Mouse (Mus musculus): Measurements from ENCODE around the gene Podxl. TPM values are rescaled to one million over a fixed set of nuclear protein-coding genes. Genes with fewer than 3 reads are reported as not detected.

The Podxl gene
- polyA plus RNA-seq, 1 experiment from 2014 or later = 11.4 TPM

GRCm38 (mm10) chr6:31560138-31560959 is 3.4 kb downstream of the Podxl start:
- 0 out of 2 replicates have a peak overlapping the region, but pooled peaks have one; percentile 10 for H3K4me2 ChIP-seq (ENCODE audit: low read length)
- H3K27me3 ChIP-seq (replicated peaks; ENCODE audit: control insufficient read depth, insufficient read depth, low read length) = no peaks in the 10 kb centered on the region
- ATAC-seq = no peak
- WGBS = 13% methylated on average over 13 of the region's 13 CpGs
- no peak overlapping the region for H3K9ac ChIP-seq (replicated peaks; ENCODE audit: low read depth, low read length)
- no peaks in the 10 kb centered on the region for H3K36me3 ChIP-seq (ENCODE audit: control insufficient read depth, insufficient read depth)
- no peak overlapping the region for H3K4me3 ChIP-seq (replicated peaks; ENCODE audit: low read length)
- no peaks in the 10 kb centered on the region for H3K9me3 ChIP-seq (ENCODE audit: control insufficient read depth, low read length)
- peaks cover 32% of the 10 kb centered on the region for H3K4me1 ChIP-seq (replicated peaks; ENCODE audit: control insufficient read depth, insufficient read depth, low read length)
- H3K27ac ChIP-seq (ENCODE audit: low read length) = no peak overlapping the region

GRCm38 (mm10) chr6:31556460-31557100 is 7.2 kb downstream of the Podxl start:
- H3K9ac ChIP-seq (replicated peaks; ENCODE audit: low read depth, low read length) = no peak overlapping the region
- H3K4me2 ChIP-seq (ENCODE audit: low read length) = no peak overlapping the region
- ATAC-seq = no peak
- H3K36me3 ChIP-seq (ENCODE audit: control insufficient read depth, insufficient read depth) = no peaks in the 10 kb centered on the region
- H3K27ac ChIP-seq (ENCODE audit: low read length) = no peak overlapping the region
- no peaks in the 10 kb centered on the region for H3K27me3 ChIP-seq (replicated peaks; ENCODE audit: control insufficient read depth, insufficient read depth, low read length)
- H3K4me1 ChIP-seq (replicated peaks; ENCODE audit: control insufficient read depth, insufficient read depth, low read length) = peaks cover 15% of the 10 kb centered on the region
- WGBS = 88% methylated on average over 7 of the region's 7 CpGs
- no peak overlapping the region for H3K4me3 ChIP-seq (replicated peaks; ENCODE audit: low read length)
- no peaks in the 10 kb centered on the region for H3K9me3 ChIP-seq (ENCODE audit: control insufficient read depth, low read length)

- H3K4me3 ChIP-seq (replicated peaks; ENCODE audit: low read length) = no peak overlapping the region
- peaks cover 11% of the 10 kb centered on the region for H3K4me1 ChIP-seq (replicated peaks; ENCODE audit: control insufficient read depth, insufficient read depth, low read length)
- H3K9me3 ChIP-seq (ENCODE audit: control insufficient read depth, low read length) = no peaks in the 10 kb centered on the region
- H3K36me3 ChIP-seq (ENCODE audit: control insufficient read depth, insufficient read depth) = no peaks in the 10 kb centered on the region
- 77% methylated on average over 22 of the region's 22 CpGs for WGBS
- H3K27me3 ChIP-seq (replicated peaks; ENCODE audit: control insufficient read depth, insufficient read depth, low read length) = no peaks in the 10 kb centered on the region
- no peak for ATAC-seq
- H3K4me2 ChIP-seq (ENCODE audit: low read length) = no peak overlapping the region
- no peak overlapping the region for H3K27ac ChIP-seq (ENCODE audit: low read length)
- no peak overlapping the region for H3K9ac ChIP-seq (replicated peaks; ENCODE audit: low read depth, low read length)
Measured at GRCm38 (mm10) chr6:31550876-31551532, 12.8 kb downstream of the Podxl start.

DNA sequence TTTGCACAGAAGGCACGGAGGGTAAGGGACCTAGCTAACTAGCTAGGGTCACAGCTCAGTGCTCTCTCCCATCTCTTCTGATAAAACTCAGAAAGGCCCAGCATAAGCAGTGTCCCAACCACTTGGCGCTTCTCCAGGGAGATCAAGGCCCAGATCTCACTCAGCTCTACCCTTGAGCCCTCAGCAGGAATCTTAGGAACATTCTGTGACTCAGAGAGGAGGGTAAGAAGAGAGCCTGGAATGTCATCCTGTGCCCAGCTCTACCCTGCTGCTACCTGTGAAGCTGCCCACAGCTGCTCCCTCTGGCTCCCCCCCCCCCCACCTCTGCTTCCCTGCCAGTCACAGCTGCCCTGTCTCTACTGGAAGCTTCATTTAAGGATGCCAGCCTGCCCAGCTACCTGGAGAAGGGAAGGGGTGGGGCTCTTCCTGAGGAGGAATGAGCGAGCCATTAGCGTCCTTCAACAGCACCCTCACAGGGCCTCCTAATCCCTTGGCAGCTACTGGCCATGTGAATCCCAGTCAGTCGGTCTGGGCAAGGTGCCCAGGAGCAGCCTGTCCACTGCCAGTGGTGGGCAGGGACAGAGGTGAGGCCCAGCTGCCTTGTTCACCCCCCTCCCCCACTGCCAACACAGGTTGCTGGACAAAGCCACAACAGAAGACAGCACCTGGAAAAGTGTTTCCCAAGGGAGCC is 14.3 kb downstream of the Podxl start:
- ATAC-seq = peak; percentile 63
- Histone ChIP-seq H3K27me3 (replicated peaks; ENCODE audit: control insufficient read depth, insufficient read depth, low read length) (no peaks in the 10 kb centered on the region), H3K9ac (replicated peaks; ENCODE audit: low read depth, low read length) (no peak overlapping the region), H3K4me3 (replicated peaks; ENCODE audit: low read length) (no peak overlapping the region), H3K4me1 (replicated peaks; ENCODE audit: control insufficient read depth, insufficient read depth, low read length) (peaks cover 11% of the 10 kb centered on the region), H3K9me3 (ENCODE audit: control insufficient read depth, low read length) (no peaks in the 10 kb centered on the region), H3K4me2 (ENCODE audit: low read length) (no peak overlapping the region), H3K36me3 (ENCODE audit: control insufficient read depth, insufficient read depth) (no peaks in the 10 kb centered on the region), H3K27ac (ENCODE audit: low read length) (no peak overlapping the region)
- WGBS = 41% methylated on average over 5 of the region's 5 CpGs

- 85% methylated on average over 4 of the region's 4 CpGs for WGBS
- Histone ChIP-seq H3K27ac (ENCODE audit: low read length) (no peak overlapping the region), H3K36me3 (ENCODE audit: control insufficient read depth, insufficient read depth) (no peaks in the 10 kb centered on the region), H3K9ac (replicated peaks; ENCODE audit: low read depth, low read length) (no peak overlapping the region), H3K4me2 (ENCODE audit: low read length) (no peak overlapping the region), H3K27me3 (replicated peaks; ENCODE audit: control insufficient read depth, insufficient read depth, low read length) (no peaks in the 10 kb centered on the region), H3K4me1 (replicated peaks; ENCODE audit: control insufficient read depth, insufficient read depth, low read length) (peaks cover 4% of the 10 kb centered on the region), H3K4me3 (replicated peaks; ENCODE audit: low read length) (no peak overlapping the region), H3K9me3 (ENCODE audit: control insufficient read depth, low read length) (no peaks in the 10 kb centered on the region)
- ATAC-seq = no peak
Measured at GRCm38 (mm10) chr6:31544318-31544717, 19.5 kb downstream of the Podxl start.

DNA sequence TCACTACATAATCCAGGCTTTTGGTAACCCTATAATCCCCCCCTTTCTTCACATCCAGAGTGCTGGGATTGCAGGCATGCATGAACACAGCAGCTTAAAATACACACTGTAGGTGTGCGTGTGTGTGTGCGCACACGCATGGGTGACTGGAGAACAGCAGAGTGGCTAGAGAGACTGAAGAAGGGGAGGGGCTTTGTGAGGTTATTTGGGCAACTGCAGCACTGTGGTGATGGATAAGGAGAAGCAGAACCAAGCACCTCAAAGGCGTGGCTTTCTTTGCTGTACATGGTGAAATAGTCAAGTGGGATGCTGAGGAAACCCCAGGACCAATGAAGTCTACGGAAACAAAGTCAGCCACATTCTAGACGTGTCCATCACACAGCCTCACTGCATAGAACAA is 23.8 kb downstream of the Podxl start:
- Histone ChIP-seq H3K27ac (ENCODE audit: low read length) (no peak overlapping the region), H3K9me3 (ENCODE audit: control insufficient read depth, low read length) (no peaks in the 10 kb centered on the region), H3K9ac (replicated peaks; ENCODE audit: low read depth, low read length) (no peak overlapping the region), H3K27me3 (replicated peaks; ENCODE audit: control insufficient read depth, insufficient read depth, low read length) (no peaks in the 10 kb centered on the region), H3K4me1 (replicated peaks; ENCODE audit: control insufficient read depth, insufficient read depth, low read length) (no peaks in the 10 kb centered on the region), H3K4me2 (ENCODE audit: low read length) (no peak overlapping the region), H3K4me3 (replicated peaks; ENCODE audit: low read length) (no peak overlapping the region), H3K36me3 (ENCODE audit: control insufficient read depth, insufficient read depth) (no peaks in the 10 kb centered on the region)
- no peak for ATAC-seq
- WGBS = 95% methylated on average over 6 of the region's 6 CpGs

GRCm38 (mm10) chr6:31538112-31538511 is 25.7 kb downstream of the Podxl start:
- ATAC-seq = no peak
- H3K4me1 ChIP-seq (replicated peaks; ENCODE audit: control insufficient read depth, insufficient read depth, low read length) = no peaks in the 10 kb centered on the region
- no peaks in the 10 kb centered on the region for H3K27me3 ChIP-seq (replicated peaks; ENCODE audit: control insufficient read depth, insufficient read depth, low read length)
- WGBS = 97% methylated on average over 1 of the region's 1 CpGs
- no peak overlapping the region for H3K4me2 ChIP-seq (ENCODE audit: low read length)
- H3K9ac ChIP-seq (replicated peaks; ENCODE audit: low read depth, low read length) = no peak overlapping the region
- H3K9me3 ChIP-seq (ENCODE audit: control insufficient read depth, low read length) = no peaks in the 10 kb centered on the region
- H3K36me3 ChIP-seq (ENCODE audit: control insufficient read depth, insufficient read depth) = no peaks in the 10 kb centered on the region
- no peak overlapping the region for H3K27ac ChIP-seq (ENCODE audit: low read length)
- no peak overlapping the region for H3K4me3 ChIP-seq (replicated peaks; ENCODE audit: low read length)

GRCm38 (mm10) chr6:31537193-31537592 is 26.6 kb downstream of the Podxl start:
- WGBS = 69% methylated on average over 4 of the region's 4 CpGs
- Histone ChIP-seq H3K36me3 (ENCODE audit: control insufficient read depth, insufficient read depth) (no peaks in the 10 kb centered on the region), H3K4me1 (replicated peaks; ENCODE audit: control insufficient read depth, insufficient read depth, low read length) (no peaks in the 10 kb centered on the region), H3K9me3 (ENCODE audit: control insufficient read depth, low read length) (no peaks in the 10 kb centered on the region), H3K9ac (replicated peaks; ENCODE audit: low read depth, low read length) (no peak overlapping the region), H3K4me2 (ENCODE audit: low read length) (no peak overlapping the region), H3K4me3 (replicated peaks; ENCODE audit: low read length) (no peak overlapping the region), H3K27ac (ENCODE audit: low read length) (no peak overlapping the region), H3K27me3 (replicated peaks; ENCODE audit: control insufficient read depth, insufficient read depth, low read length) (no peaks in the 10 kb centered on the region)
- ATAC-seq = no peak

GRCm38 (mm10) chr6:31534705-31535104 is 29.1 kb downstream of the Podxl start:
- no peak for ATAC-seq
- no peak overlapping the region for H3K4me2 ChIP-seq (ENCODE audit: low read length)
- no peaks in the 10 kb centered on the region for H3K27me3 ChIP-seq (replicated peaks; ENCODE audit: control insufficient read depth, insufficient read depth, low read length)
- no peaks in the 10 kb centered on the region for H3K4me1 ChIP-seq (replicated peaks; ENCODE audit: control insufficient read depth, insufficient read depth, low read length)
- no peak overlapping the region for H3K4me3 ChIP-seq (replicated peaks; ENCODE audit: low read length)
- 98% methylated on average over 5 of the region's 5 CpGs for WGBS
- H3K9me3 ChIP-seq (ENCODE audit: control insufficient read depth, low read length) = no peaks in the 10 kb centered on the region
- no peak overlapping the region for H3K27ac ChIP-seq (ENCODE audit: low read length)
- H3K9ac ChIP-seq (replicated peaks; ENCODE audit: low read depth, low read length) = no peak overlapping the region
- H3K36me3 ChIP-seq (ENCODE audit: control insufficient read depth, insufficient read depth) = no peaks in the 10 kb centered on the region

All from forebrain, embryonic 16.5 days (tissue).